Mouse (Mus musculus) G1E-ER4 (cell line): ENCODE results near the gene Dgcr8. TPM values are rescaled to one million over a fixed set of nuclear protein-coding genes. Genes with fewer than 3 reads are reported as not detected.

Experiments
- GATA1 ChIP-seq: IDR thresholded peaks from one replicate; pipeline ENCODE4 v1.8.0; 2012; ENCODE audit warnings: low read length, inconsistent platforms
- polyA plus RNA-seq: library from polyadenylated mRNA; stranded (reverse); fragments of >175 nt; gene quantifications from 2 replicates; pipeline ENCODE4 v1.2.3, GENCODE M21; 2012

Gene Dgcr8
- polyA plus RNA-seq, 1 experiment = 5.3 TPM

DNA sequence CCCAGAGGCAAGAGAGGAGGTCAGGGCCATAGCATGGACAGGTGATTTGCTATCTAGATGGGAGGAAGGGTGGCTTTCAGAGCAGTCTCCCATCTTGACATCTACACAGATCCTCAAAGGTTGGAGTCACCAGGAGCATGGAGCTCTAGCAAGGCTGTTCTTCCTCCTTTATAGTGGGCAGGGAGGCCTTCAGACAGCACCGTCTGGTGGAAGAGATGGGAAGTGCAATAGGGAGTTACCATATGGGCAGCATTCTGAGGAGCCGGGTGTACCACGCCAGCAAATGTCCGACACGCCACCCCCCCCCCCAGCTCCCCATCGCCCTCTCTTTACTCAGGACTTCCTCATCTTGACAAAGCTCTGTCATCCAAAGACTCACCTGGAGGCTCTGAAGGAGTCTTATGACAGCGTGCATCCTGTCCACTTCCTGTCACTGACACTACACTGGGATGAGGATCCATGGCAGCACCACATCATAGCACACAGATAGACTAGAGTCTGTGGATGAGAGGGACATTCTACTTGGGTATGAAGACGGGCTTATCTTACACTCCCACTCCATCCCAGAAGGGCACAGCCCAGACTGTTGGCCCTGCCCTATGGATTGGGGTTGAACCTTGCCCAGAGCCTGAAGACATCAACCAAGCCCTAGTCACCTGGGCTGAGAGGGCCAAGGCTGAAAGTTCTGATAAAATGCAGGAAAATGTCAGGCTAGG is 78.2 kb downstream of the Dgcr8 start:
- TF ChIP-seq GATA1 = no peak

Other genes starting within 250 kb of the Dgcr8 start
- 41.0 and 45.2 TPM in 2 replicates for gene Dgcr6, start 236.4 kb downstream of the Dgcr8 start, polyA plus RNA-seq
- gene Prodh, start 199.0 kb downstream of the Dgcr8 start, polyA plus RNA-seq = 6.0 and 7.7 TPM in 2 replicates
- 0.03 TPM in 1 of 2 replicates, not detected in the other for gene Rtn4r, start 161.6 kb downstream of the Dgcr8 start, polyA plus RNA-seq
- gene Ccdc188, start 71.4 kb downstream of the Dgcr8 start, polyA plus RNA-seq = not detected in 2 replicates
- gene Zdhhc8, start 54.1 kb downstream of the Dgcr8 start, polyA plus RNA-seq = 3.8 and 4.3 TPM in 2 replicates
- gene Trmt2a, start 40.6 kb downstream of the Dgcr8 start, polyA plus RNA-seq = 90.5 and 92.7 TPM in 2 replicates
- 1,312 and 1,811 TPM in 2 replicates for gene Ranbp1, start 40.5 kb downstream of the Dgcr8 start, polyA plus RNA-seq
- not detected in 2 replicates for gene Gm49776, start 30.9 kb downstream of the Dgcr8 start, polyA plus RNA-seq
- 36.6 and 47.4 TPM in 2 replicates for gene Tango2, start 58.9 kb upstream of the Dgcr8 start, polyA plus RNA-seq
- gene Arvcf, start 58.9 kb upstream of the Dgcr8 start, polyA plus RNA-seq = 41.0 and 49.1 TPM in 2 replicates
- gene Txnrd2, start 137.1 kb upstream of the Dgcr8 start, polyA plus RNA-seq = 13.1 and 16.2 TPM in 2 replicates
- gene Comt, start 137.6 kb upstream of the Dgcr8 start, polyA plus RNA-seq = 37.8 and 85.4 TPM in 2 replicates
- 7.7 and 12.0 TPM in 2 replicates for gene Gnb1l, start 209.5 kb upstream of the Dgcr8 start, polyA plus RNA-seq
- gene Rtl10, start 209.7 kb upstream of the Dgcr8 start, polyA plus RNA-seq = 6.8 and 7.7 TPM in 2 replicates